Mouse (Mus musculus): ENCODE measurements around the gene Pcare. TPM values are rescaled to one million over a fixed set of nuclear protein-coding genes. Genes with fewer than 3 reads are reported as not detected.

The Pcare gene
- polyA plus RNA-seq (2016; fragmentation: Nextera tagmentation; extraction: Ambion mirVana): not detected in 2 replicates

DNA sequence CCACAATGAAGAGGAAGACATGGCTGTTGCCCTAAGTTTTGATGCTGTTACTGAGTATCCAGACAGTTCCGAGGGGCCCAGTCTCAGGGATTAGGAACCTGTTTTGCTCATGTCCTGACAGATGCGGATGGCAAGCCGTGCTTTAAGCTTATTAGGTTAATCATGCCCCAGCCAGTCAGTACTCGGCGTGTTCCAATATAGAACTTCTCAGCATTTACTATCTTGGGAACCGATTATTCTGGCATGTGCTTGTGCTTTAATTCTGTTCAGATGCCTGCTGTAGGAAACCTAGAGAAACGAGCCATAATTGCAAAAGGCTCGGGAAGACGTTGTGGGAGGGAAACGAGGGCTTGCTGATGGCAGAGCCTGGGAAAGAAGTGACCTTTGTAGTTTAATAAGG is at the start of gene Pcare:
Gene Pcare (minus strand): TSS at position 64 of the 400 bp plus-strand sequence.
- H3K4me3 ChIP-seq (replicated peaks): no peak within 1 kb of the TSS
- WGBS: 48% methylated on average over 10 of the region's 10 CpGs
- 0 out of 2 replicates have a peak, but pooled peaks cover 5% of the 10 kb centered on the region for H3K27me3 ChIP-seq
- H3K9me3 ChIP-seq: no peaks in the 10 kb centered on the region
- H3K36me3 ChIP-seq: no peaks in the 10 kb centered on the region
- no peak within 1 kb of the TSS for H3K27ac ChIP-seq
- no peaks in the 10 kb centered on the region for H3K4me1 ChIP-seq (replicated peaks)
- H3K4me2 ChIP-seq: no peak within 1 kb of the TSS
- H3K9ac ChIP-seq (replicated peaks): no peak within 1 kb of the TSS
- no peak for ATAC-seq (ENCODE audit: insufficient number of reproducible peaks, insufficient read depth, low FRiP score, low TSS enrichment, low read depth)

- no peak overlapping the region for H3K4me2 ChIP-seq
- H3K27me3 ChIP-seq: no peaks in the 10 kb centered on the region
- no peak for ATAC-seq (ENCODE audit: insufficient number of reproducible peaks, insufficient read depth, low FRiP score, low TSS enrichment, low read depth)
- no peak overlapping the region for H3K9ac ChIP-seq (replicated peaks)
- no peak overlapping the region for H3K27ac ChIP-seq
- peaks cover 11% of the 10 kb centered on the region; the same call in 1 of the 2 replicates for H3K36me3 ChIP-seq
- 85% methylated on average over 15 of the region's 15 CpGs for WGBS
- no peaks in the 10 kb centered on the region for H3K9me3 ChIP-seq
- no peaks in the 10 kb centered on the region for H3K4me1 ChIP-seq (replicated peaks)
- no peak overlapping the region for H3K4me3 ChIP-seq (replicated peaks)
Measured at GRCm38 (mm10) chr17:71795521-71796205, 43.0 kb upstream of the Pcare start.

- no peak overlapping the region for H3K27ac ChIP-seq
- no peak for ATAC-seq (ENCODE audit: insufficient number of reproducible peaks, insufficient read depth, low FRiP score, low TSS enrichment, low read depth)
- no peaks in the 10 kb centered on the region for H3K4me1 ChIP-seq (replicated peaks)
- WGBS: 75% methylated on average over 4 of the region's 4 CpGs
- peaks cover 4% of the 10 kb centered on the region; the same call in 1 of the 2 replicates for H3K9me3 ChIP-seq
- peaks cover 6% of the 10 kb centered on the region; the same call in 1 of the 2 replicates for H3K36me3 ChIP-seq
- no peak overlapping the region for H3K4me2 ChIP-seq
- H3K9ac ChIP-seq (replicated peaks): no peak overlapping the region
- H3K27me3 ChIP-seq: no peaks in the 10 kb centered on the region
- H3K4me3 ChIP-seq (replicated peaks): no peak overlapping the region
Measured at GRCm38 (mm10) chr17:71791622-71792021, 38.9 kb upstream of the Pcare start.

DNA sequence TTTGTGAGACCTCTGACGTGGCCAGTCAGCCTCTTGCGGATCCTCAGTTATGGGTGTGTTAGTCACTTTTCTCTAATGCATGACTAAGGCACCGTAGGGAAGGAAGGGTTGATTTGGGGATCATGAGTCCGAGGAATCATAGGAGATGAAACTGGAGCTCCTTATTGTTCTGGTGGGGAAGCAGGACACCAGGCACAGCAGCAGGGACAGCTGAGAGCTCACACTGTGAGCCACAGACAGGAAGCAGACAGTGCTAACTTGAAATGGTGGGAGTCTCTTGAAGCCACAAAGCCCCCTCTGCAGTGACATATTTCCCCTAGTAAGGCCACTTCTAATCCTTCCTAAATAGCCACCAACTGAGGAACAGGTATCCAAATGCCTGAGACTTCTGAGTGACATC is 38.4 kb upstream of the Pcare start:
- H3K4me3 ChIP-seq (replicated peaks): no peak overlapping the region
- no peak overlapping the region for H3K4me2 ChIP-seq
- no peak overlapping the region for H3K9ac ChIP-seq (replicated peaks)
- H3K9me3 ChIP-seq: peaks cover 4% of the 10 kb centered on the region; the same call in 1 of the 2 replicates
- ATAC-seq (ENCODE audit: insufficient number of reproducible peaks, insufficient read depth, low FRiP score, low TSS enrichment, low read depth): no peak
- H3K27me3 ChIP-seq: no peaks in the 10 kb centered on the region
- no peaks in the 10 kb centered on the region for H3K4me1 ChIP-seq (replicated peaks)
- H3K36me3 ChIP-seq: peaks cover 6% of the 10 kb centered on the region; the same call in 1 of the 2 replicates
- 91% methylated on average over 4 of the region's 4 CpGs for WGBS
- no peak overlapping the region for H3K27ac ChIP-seq

DNA sequence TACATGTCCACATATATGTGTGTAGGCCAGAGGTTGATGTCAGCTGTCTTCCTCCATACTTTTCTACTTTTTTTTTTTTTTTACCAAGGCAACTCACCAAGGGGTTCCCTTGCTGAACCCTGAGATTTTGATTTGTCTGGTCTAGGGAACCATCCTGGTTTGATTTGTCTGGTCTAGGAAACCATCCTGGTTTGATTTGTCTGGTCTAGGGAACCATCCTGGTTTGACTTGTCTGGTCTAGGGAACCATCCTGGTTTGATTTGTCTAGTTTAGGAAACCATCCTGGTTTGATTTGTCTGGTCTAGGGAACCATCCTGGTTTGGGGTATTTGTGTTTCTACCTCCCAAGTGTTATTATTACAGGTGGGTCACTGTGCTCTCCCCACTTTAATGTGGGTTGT is 33.8 kb upstream of the Pcare start:
- H3K4me1 ChIP-seq (replicated peaks): peaks cover 11% of the 10 kb centered on the region; the same call in 1 of the 2 replicates
- peaks cover 4% of the 10 kb centered on the region; the same call in 1 of the 2 replicates for H3K9me3 ChIP-seq
- no peak for ATAC-seq (ENCODE audit: insufficient number of reproducible peaks, insufficient read depth, low FRiP score, low TSS enrichment, low read depth)
- H3K4me2 ChIP-seq: no peak overlapping the region
- H3K27me3 ChIP-seq: peaks cover 21% of the 10 kb centered on the region
- no peak overlapping the region for H3K27ac ChIP-seq
- H3K36me3 ChIP-seq: no peaks in the 10 kb centered on the region
- H3K9ac ChIP-seq (replicated peaks): no peak overlapping the region
- H3K4me3 ChIP-seq (replicated peaks): no peak overlapping the region

DNA sequence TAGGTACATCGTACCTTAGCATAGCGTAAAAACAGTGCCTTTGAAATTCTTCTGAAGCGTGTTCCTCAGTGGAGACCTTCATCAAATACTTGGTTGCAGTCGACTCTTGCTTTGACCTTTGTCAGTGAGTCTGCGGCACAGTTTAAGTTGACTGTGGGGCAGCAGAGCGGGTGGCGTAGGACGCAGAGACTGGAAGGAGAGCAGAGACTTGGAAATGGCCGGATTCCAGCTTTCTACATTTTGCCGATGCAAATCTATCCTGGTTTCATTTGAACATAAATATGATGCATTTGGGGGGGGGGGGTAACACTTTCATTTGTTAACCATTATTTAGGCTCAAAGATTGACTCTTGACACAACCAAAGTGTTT is 30.7 kb upstream of the Pcare start:
- 22% methylated on average over 10 of the region's 10 CpGs for WGBS
- peaks cover 28% of the 10 kb centered on the region for H3K27me3 ChIP-seq
- H3K36me3 ChIP-seq: no peaks in the 10 kb centered on the region
- H3K9ac ChIP-seq (replicated peaks): peak overlapping the region; percentile 84; the same call in 1 of the 2 replicates
- H3K4me3 ChIP-seq (replicated peaks): peak overlapping the region; percentile 88
- H3K27ac ChIP-seq: no peak overlapping the region
- H3K4me1 ChIP-seq (replicated peaks): peaks cover 11% of the 10 kb centered on the region; the same call in 1 of the 2 replicates
- H3K9me3 ChIP-seq: peaks cover 7% of the 10 kb centered on the region; the same call in 1 of the 2 replicates
- peak overlapping the region; percentile 91 for H3K4me2 ChIP-seq
- ATAC-seq (ENCODE audit: insufficient number of reproducible peaks, insufficient read depth, low FRiP score, low TSS enrichment, low read depth): no peak

DNA sequence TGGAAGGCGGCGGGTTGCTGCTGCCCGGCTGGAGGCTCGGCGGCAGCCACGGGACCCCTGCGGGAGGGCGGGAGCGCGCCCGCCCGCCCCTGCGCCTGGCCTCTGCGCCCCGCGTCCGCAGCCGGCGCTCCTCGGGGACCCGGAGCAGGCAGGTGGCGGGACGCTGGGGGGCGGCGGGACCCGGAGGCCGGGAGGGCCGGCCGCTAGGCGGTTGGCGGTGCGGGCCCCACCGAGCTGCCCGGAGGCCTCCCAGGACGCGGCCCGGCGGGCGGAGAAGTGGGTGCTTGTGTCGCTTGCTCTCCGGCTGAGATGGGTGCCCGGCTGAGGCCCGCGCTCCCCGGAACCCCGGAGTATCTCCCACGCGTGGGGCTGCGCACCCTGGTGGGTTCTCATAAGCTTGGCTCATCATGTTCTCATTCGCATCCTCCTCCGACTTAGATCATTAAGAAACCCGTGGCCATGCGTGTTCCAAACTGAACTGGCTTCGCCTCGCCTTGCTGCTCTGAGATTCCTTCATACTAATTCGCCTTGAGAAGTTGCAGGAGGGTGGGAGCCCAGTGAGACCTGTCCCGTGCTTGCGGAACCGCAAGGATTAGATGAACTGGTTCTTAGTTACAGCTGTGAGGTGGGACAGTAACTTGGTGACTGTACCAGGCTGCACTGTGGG is 30.1 kb upstream of the Pcare start:
- Histone ChIP-seq H3K4me1 (replicated peaks) (peaks cover 11% of the 10 kb centered on the region; the same call in 1 of the 2 replicates), H3K9me3 (peaks cover 12% of the 10 kb centered on the region; the same call in 1 of the 2 replicates), H3K4me3 (replicated peaks) (peak overlapping the region; percentile 88), H3K9ac (replicated peaks) (peak overlapping the region; percentile 84), H3K27me3 (peaks cover 28% of the 10 kb centered on the region), H3K27ac (no peak overlapping the region), H3K4me2 (peak overlapping the region; percentile 91), H3K36me3 (no peaks in the 10 kb centered on the region)
- ATAC-seq (ENCODE audit: insufficient number of reproducible peaks, insufficient read depth, low FRiP score, low TSS enrichment, low read depth): peak; percentile 67
- 1% methylated on average over 58 of the region's 59 CpGs for WGBS

- peak; percentile 37 for ATAC-seq (ENCODE audit: insufficient number of reproducible peaks, insufficient read depth, low FRiP score, low TSS enrichment, low read depth)
- peak overlapping the region; percentile 88 for H3K4me3 ChIP-seq (replicated peaks)
- H3K27me3 ChIP-seq: peaks cover 28% of the 10 kb centered on the region
- no peak overlapping the region for H3K27ac ChIP-seq
- WGBS: 2% methylated on average over 13 of the region's 29 CpGs
- peak overlapping the region; percentile 91 for H3K4me2 ChIP-seq
- peaks cover 11% of the 10 kb centered on the region; the same call in 1 of the 2 replicates for H3K4me1 ChIP-seq (replicated peaks)
- H3K9ac ChIP-seq (replicated peaks): peak overlapping the region; percentile 84
- H3K36me3 ChIP-seq: no peaks in the 10 kb centered on the region
- peaks cover 14% of the 10 kb centered on the region; the same call in 1 of the 2 replicates for H3K9me3 ChIP-seq
Measured at GRCm38 (mm10) chr17:71782242-71782698, 29.6 kb upstream of the Pcare start.

- 74% methylated on average over 4 of the region's 4 CpGs for WGBS
- H3K4me1 ChIP-seq (replicated peaks): peaks cover 11% of the 10 kb centered on the region; the same call in 1 of the 2 replicates
- H3K9me3 ChIP-seq: peaks cover 14% of the 10 kb centered on the region; the same call in 1 of the 2 replicates
- H3K4me2 ChIP-seq: no peak overlapping the region
- no peak overlapping the region for H3K9ac ChIP-seq (replicated peaks)
- H3K36me3 ChIP-seq: no peaks in the 10 kb centered on the region
- ATAC-seq (ENCODE audit: insufficient number of reproducible peaks, insufficient read depth, low FRiP score, low TSS enrichment, low read depth): no peak
- peaks cover 28% of the 10 kb centered on the region for H3K27me3 ChIP-seq
- H3K27ac ChIP-seq: no peak overlapping the region
- no peak overlapping the region for H3K4me3 ChIP-seq (replicated peaks)
Measured at GRCm38 (mm10) chr17:71780945-71781344, 28.3 kb upstream of the Pcare start.

- H3K27ac ChIP-seq: no peak overlapping the region
- 60% methylated on average over 2 of the region's 2 CpGs for WGBS
- H3K36me3 ChIP-seq: no peaks in the 10 kb centered on the region
- peaks cover 28% of the 10 kb centered on the region for H3K27me3 ChIP-seq
- no peak overlapping the region for H3K4me2 ChIP-seq
- H3K4me3 ChIP-seq (replicated peaks): no peak overlapping the region
- peaks cover 14% of the 10 kb centered on the region; the same call in 1 of the 2 replicates for H3K9me3 ChIP-seq
- peaks cover 11% of the 10 kb centered on the region; the same call in 1 of the 2 replicates for H3K4me1 ChIP-seq (replicated peaks)
- no peak for ATAC-seq (ENCODE audit: insufficient number of reproducible peaks, insufficient read depth, low FRiP score, low TSS enrichment, low read depth)
- H3K9ac ChIP-seq (replicated peaks): no peak overlapping the region
Measured at GRCm38 (mm10) chr17:71780490-71780889, 27.8 kb upstream of the Pcare start.

GRCm38 (mm10) chr17:71778696-71779095 is 26.0 kb upstream of the Pcare start:
- peaks cover 14% of the 10 kb centered on the region; the same call in 1 of the 2 replicates for H3K9me3 ChIP-seq
- no peak overlapping the region for H3K4me3 ChIP-seq (replicated peaks)
- H3K27me3 ChIP-seq: peaks cover 28% of the 10 kb centered on the region
- no peak overlapping the region for H3K27ac ChIP-seq
- no peak overlapping the region for H3K9ac ChIP-seq (replicated peaks)
- 75% methylated on average over 3 of the region's 3 CpGs for WGBS
- no peak for ATAC-seq (ENCODE audit: insufficient number of reproducible peaks, insufficient read depth, low FRiP score, low TSS enrichment, low read depth)
- no peaks in the 10 kb centered on the region for H3K36me3 ChIP-seq
- H3K4me1 ChIP-seq (replicated peaks): peaks cover 8% of the 10 kb centered on the region; the same call in 1 of the 2 replicates
- H3K4me2 ChIP-seq: no peak overlapping the region
